ENCODE assay signal across 7 mouse cellular contexts in the genomic region with DNA sequence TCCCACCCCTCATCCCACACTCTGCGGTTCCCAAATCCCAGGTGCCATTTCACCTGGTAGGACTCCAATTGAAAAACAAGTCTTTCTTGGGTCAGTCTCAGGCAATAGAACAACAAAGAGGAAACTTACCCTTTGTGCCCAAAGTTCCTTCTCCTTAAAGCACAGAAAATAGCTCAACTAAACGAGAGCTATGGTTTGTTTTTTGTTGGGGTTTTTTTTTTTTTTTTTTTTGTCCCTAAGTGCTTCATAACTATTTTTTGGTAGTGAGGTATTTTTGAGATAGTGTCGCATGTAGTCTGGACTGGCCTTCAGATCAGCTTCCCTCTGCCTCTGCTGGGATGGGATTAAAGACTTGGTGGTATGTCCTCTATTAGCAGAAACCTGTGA. TPM values are rescaled to one million over a fixed set of nuclear protein-coding genes. Genes with fewer than 3 reads are reported as not detected.
DNase-seq lines count a peak whose midpoint lies in the region; ATAC-seq and TF ChIP-seq lines count a peak whose summit lies in the region.

No protein-coding gene starts in this region.

- 33% methylated on average over 3 of the region's 3 CpGs for WGBS in lung, embryonic 15.5 days
- WGBS in forebrain, embryonic 10.5 days: 34% methylated on average over 3 of the region's 3 CpGs
- 31% methylated on average over 3 of the region's 3 CpGs for WGBS in limb, embryonic 12.5 days
- WGBS in small intestine, adult 2 months: 26% methylated on average over 3 of the region's 3 CpGs

- TF ChIP-seq CTCF in small intestine, adult 2 months (IDR thresholded peaks at IDR 0.05; ENCODE audit: extremely low read depth, insufficient read length, insufficient replicate concordance, low read depth, low read length): no peak

- peaks cover 18% of the 10 kb centered on the region for H3K36me3 ChIP-seq in lung, embryonic 15.5 days
- H3K36me3 ChIP-seq in forebrain, embryonic 10.5 days (replicated peaks): peaks cover 30% of the 10 kb centered on the region
- H3K36me3 ChIP-seq in limb, embryonic 12.5 days: peaks cover 29% of the 10 kb centered on the region
- H3K36me3 ChIP-seq in small intestine, adult 2 months (ENCODE audit: control insufficient read depth, insufficient read depth, low read length): 0 out of 2 replicates have a peak, but pooled peaks cover 3% of the 10 kb centered on the region

- H3K9ac ChIP-seq in lung, embryonic 15.5 days: peak overlapping the region; percentile 58
- peak overlapping the region; percentile 69 for H3K9ac ChIP-seq in limb, embryonic 12.5 days (replicated peaks)

- ATAC-seq in lung, embryonic 15.5 days (ENCODE audit: borderline replicate concordance, extremely low read depth, low FRiP score, low TSS enrichment): no peak
- ATAC-seq in limb, embryonic 12.5 days (ENCODE audit: insufficient number of reproducible peaks, insufficient read depth, low FRiP score, low TSS enrichment, low read depth): no peak

- peak overlapping the region; percentile 85 for H3K27ac ChIP-seq in lung, embryonic 15.5 days
- peak overlapping the region; percentile 88 for H3K27ac ChIP-seq in forebrain, embryonic 10.5 days
- H3K27ac ChIP-seq in limb, embryonic 12.5 days: peak overlapping the region; percentile 81
- peak overlapping the region; percentile 67 for H3K27ac ChIP-seq in small intestine, adult 2 months (ENCODE audit: insufficient read depth, low read depth, low read length)

- peak overlapping the region; percentile 67 for H3K4me2 ChIP-seq in lung, embryonic 15.5 days
- peak overlapping the region; percentile 73 for H3K4me2 ChIP-seq in limb, embryonic 12.5 days

- peaks cover 21% of the 10 kb centered on the region for H3K4me1 ChIP-seq in lung, embryonic 15.5 days
- peaks cover 21% of the 10 kb centered on the region for H3K4me1 ChIP-seq in forebrain, embryonic 10.5 days
- H3K4me1 ChIP-seq in limb, embryonic 12.5 days (replicated peaks): peaks cover 11% of the 10 kb centered on the region
- no peaks in the 10 kb centered on the region for H3K4me1 ChIP-seq in small intestine, adult 2 months (ENCODE audit: control insufficient read depth, insufficient read depth, insufficient read length, low read length)

- no peak for TF ChIP-seq POLR2A in small intestine, adult 2 months (IDR thresholded peaks at IDR 0.05; ENCODE audit: low read depth, low read length)

- no peaks in the 10 kb centered on the region for H3K27me3 ChIP-seq in lung, embryonic 15.5 days
- no peaks in the 10 kb centered on the region for H3K27me3 ChIP-seq in forebrain, embryonic 10.5 days (ENCODE audit: poor library complexity, severe bottlenecking)
- H3K27me3 ChIP-seq in limb, embryonic 12.5 days: no peaks in the 10 kb centered on the region
- no peaks in the 10 kb centered on the region for H3K27me3 ChIP-seq in small intestine, adult 2 months (ENCODE audit: control insufficient read depth, insufficient read depth, low read length)

- H3K4me3 ChIP-seq in lung, embryonic 15.5 days: peak overlapping the region; percentile 54
- H3K4me3 ChIP-seq in forebrain, embryonic 10.5 days: peak overlapping the region; percentile 68
- peak overlapping the region; percentile 72 for H3K4me3 ChIP-seq in limb, embryonic 12.5 days (replicated peaks)
- H3K4me3 ChIP-seq in small intestine, adult 2 months (ENCODE audit: low read depth, low read length): peak overlapping the region; percentile 60

- no peak for DNase-seq in lung, postnatal 14 days
- no peak for DNase-seq in forebrain, embryonic 10.5 days (ENCODE audit: extremely low spot score, low spot score)
- DNase-seq in frontal cortex, postnatal 10 days (ENCODE audit: low spot score in 2 of 2): no peak
- DNase-seq in right cerebral cortex, postnatal 25 days: no peak

- no peaks in the 10 kb centered on the region for H3K9me3 ChIP-seq in lung, embryonic 15.5 days
- H3K9me3 ChIP-seq in forebrain, embryonic 10.5 days: no peaks in the 10 kb centered on the region
- no peaks in the 10 kb centered on the region for H3K9me3 ChIP-seq in limb, embryonic 12.5 days

RNA-seq across cellular contexts. Expression of a gene that starts 7.8 kb away (rescaled TPM):
- 24.3 and 25.1 TPM in 2 replicates for polyA plus RNA-seq in lung, embryonic 15.5 days (2015; fragmentation: Nextera tagmentation; extraction: Ambion mirVana)
- polyA plus RNA-seq in forebrain, embryonic 10.5 days (2016; fragmentation: Nextera tagmentation; extraction: Ambion mirVana): 41.4 and 41.9 TPM in 2 replicates
- polyA plus RNA-seq in limb, embryonic 12.5 days (2016; fragmentation: Nextera tagmentation; extraction: Ambion mirVana): 31.1 and 33.2 TPM in 2 replicates
- 4.4 and 7.4 TPM in 2 replicates for polyA plus RNA-seq in small intestine, adult 2 months (2012; rRNA removed)

RNA-seq across cellular contexts. Expression of a gene that starts 22.0 kb away (rescaled TPM):
- 80.2 and 88.7 TPM in 2 replicates for polyA plus RNA-seq in lung, embryonic 15.5 days (2015; fragmentation: Nextera tagmentation; extraction: Ambion mirVana)
- 77.3 and 77.4 TPM in 2 replicates for polyA plus RNA-seq in forebrain, embryonic 10.5 days (2016; fragmentation: Nextera tagmentation; extraction: Ambion mirVana)
- 73.9 and 78.5 TPM in 2 replicates for polyA plus RNA-seq in limb, embryonic 12.5 days (2016; fragmentation: Nextera tagmentation; extraction: Ambion mirVana)
- 2.2 and 4.8 TPM in 2 replicates for polyA plus RNA-seq in small intestine, adult 2 months (2012; rRNA removed)

RNA-seq across cellular contexts. Expression of a gene that starts 22.6 kb away (rescaled TPM):
- 69.8 and 72.7 TPM in 2 replicates for polyA plus RNA-seq in lung, embryonic 15.5 days (2015; fragmentation: Nextera tagmentation; extraction: Ambion mirVana)
- polyA plus RNA-seq in forebrain, embryonic 10.5 days (2016; fragmentation: Nextera tagmentation; extraction: Ambion mirVana): 105 and 109 TPM in 2 replicates
- 107 and 111 TPM in 2 replicates for polyA plus RNA-seq in limb, embryonic 12.5 days (2016; fragmentation: Nextera tagmentation; extraction: Ambion mirVana)
- 2.1 and 5.2 TPM in 2 replicates for polyA plus RNA-seq in small intestine, adult 2 months (2012; rRNA removed)

RNA-seq across cellular contexts. Expression of a gene that starts 33.5 kb away (rescaled TPM):
- polyA plus RNA-seq in lung, embryonic 15.5 days (2015; fragmentation: Nextera tagmentation; extraction: Ambion mirVana): 237 and 246 TPM in 2 replicates
- 364 and 375 TPM in 2 replicates for polyA plus RNA-seq in forebrain, embryonic 10.5 days (2016; fragmentation: Nextera tagmentation; extraction: Ambion mirVana)
- 508 and 509 TPM in 2 replicates for polyA plus RNA-seq in limb, embryonic 12.5 days (2016; fragmentation: Nextera tagmentation; extraction: Ambion mirVana)
- 11.8 and 21.7 TPM in 2 replicates for polyA plus RNA-seq in small intestine, adult 2 months (2012; rRNA removed)

RNA-seq across cellular contexts. Expression of a gene that starts 33.5 kb away (rescaled TPM):
- not detected in 2 replicates for polyA plus RNA-seq in lung, embryonic 15.5 days (2015; fragmentation: Nextera tagmentation; extraction: Ambion mirVana)
- polyA plus RNA-seq in forebrain, embryonic 10.5 days (2016; fragmentation: Nextera tagmentation; extraction: Ambion mirVana): 0.82 TPM in 1 of 2 replicates, not detected in the other
- polyA plus RNA-seq in limb, embryonic 12.5 days (2016; fragmentation: Nextera tagmentation; extraction: Ambion mirVana): not detected in 2 replicates
- polyA plus RNA-seq in small intestine, adult 2 months (2012; rRNA removed): not detected in 2 replicates

Comparison
In these comparisons a context has a peak if more than half of its experiments do, and no peak if none do; other contexts are left out.
1. RNA of a gene that starts 22.0 kb away (polyA plus RNA-seq): 80.2 to 88.7 TPM in lung, embryonic 15.5 days, 77.3 to 77.4 TPM in forebrain, embryonic 10.5 days and 73.9 to 78.5 TPM in limb, embryonic 12.5 days; 2.2 to 4.8 TPM in small intestine, adult 2 months; every median in the first group is over 10 times any median in the second.
2. RNA of a gene that starts 22.6 kb away (polyA plus RNA-seq): 107 to 111 TPM in limb, embryonic 12.5 days, 105 to 109 TPM in forebrain, embryonic 10.5 days and 69.8 to 72.7 TPM in lung, embryonic 15.5 days; 2.1 to 5.2 TPM in small intestine, adult 2 months; every median in the first group is over 10 times any median in the second.
3. Peak in every context shown above with its lines, with median percentiles within 50 percentile points of each other: H3K27ac ChIP-seq and H3K4me3 ChIP-seq.